Mouse (Mus musculus) gastrocnemius, adult 18-20 months (tissue): ENCODE results near the gene Card14. TPM values are rescaled to one million over a fixed set of nuclear protein-coding genes. Genes with fewer than 3 reads are reported as not detected.

Experiments
- DNase-seq: peaks from one replicate; pipeline ENCODE4 v3.0.0; 2021; ENCODE audit warnings: low spot score
- total RNA-seq, 2 experiments: library from RNA; stranded (reverse); gene quantifications; 2 replicates each; pipeline ENCODE4 v1.2.3; 2021

The Card14 gene
- total RNA-seq, 2 experiments from 2014 or later = 0.21 to 0.34 TPM

- DNase-seq = no peak
These were observed 7.2 kb upstream of the Card14 start for GRCm38 (mm10) chr11:119300246-119300935.

- no peak for DNase-seq
These were observed 6.6 kb upstream of the Card14 start for GRCm38 (mm10) chr11:119300986-119301385.

- DNase-seq = peak; percentile 41
These were observed 2.5 kb upstream of the Card14 start for GRCm38 (mm10) chr11:119304904-119305712.

- peak; percentile 21 for DNase-seq
These were observed 558 bp upstream of the Card14 start for GRCm38 (mm10) chr11:119306762-119307657.

GRCm38 (mm10) chr11:119307916-119308315, 348 bp downstream of the Card14 start:
- DNase-seq = no peak

GRCm38 (mm10) chr11:119310621-119311020, 3.1 kb downstream of the Card14 start:
- DNase-seq = no peak

- peak; percentile 23 for DNase-seq
These were observed 6.8 kb downstream of the Card14 start for GRCm38 (mm10) chr11:119314252-119314936.

GRCm38 (mm10) chr11:119316720-119317119, 9.2 kb downstream of the Card14 start:
- DNase-seq = peak; percentile 61

GRCm38 (mm10) chr11:119322521-119322920, 15.0 kb downstream of the Card14 start:
- DNase-seq = no peak

- no peak for DNase-seq
These were observed 17.5 kb downstream of the Card14 start for GRCm38 (mm10) chr11:119325068-119325467.

- DNase-seq = no peak
These were observed 23.0 kb downstream of the Card14 start for GRCm38 (mm10) chr11:119330592-119330991.

- DNase-seq = no peak
These were observed 24.4 kb downstream of the Card14 start for GRCm38 (mm10) chr11:119331970-119332369.

GRCm38 (mm10) chr11:119338271-119339059, 30.9 kb downstream of the Card14 start:
- DNase-seq = no peak

- DNase-seq = no peak
These were observed 31.6 kb downstream of the Card14 start for GRCm38 (mm10) chr11:119339179-119339578.

- DNase-seq = peak; percentile 71
These were observed 32.1 kb downstream of the Card14 start for GRCm38 (mm10) chr11:119339637-119340036.

GRCm38 (mm10) chr11:119344178-119344577, 36.6 kb downstream of the Card14 start:
- DNase-seq = peak; percentile 21

- DNase-seq = no peak
These were observed 37.3 kb downstream of the Card14 start for GRCm38 (mm10) chr11:119344865-119345264.

GRCm38 (mm10) chr11:119347125-119347524, 39.6 kb downstream of the Card14 start:
- DNase-seq = no peak

GRCm38 (mm10) chr11:119352113-119352512, 44.5 kb downstream of the Card14 start:
- no peak for DNase-seq

- DNase-seq = no peak
These were observed 46.4 kb downstream of the Card14 start for GRCm38 (mm10) chr11:119353946-119354345.
